Mouse (Mus musculus) right cerebral cortex, adult 2 months (tissue): ENCODE measurements around the gene Ttc23.

Experiments used
- DNase-seq, 2 experiments: peaks; one replicate each; pipeline ENCODE4 v3.0.0; 2021 to 2022; ENCODE audit warnings: low spot score in 2 of 2

The Ttc23 gene

GRCm38 (mm10) chr7:67695906-67696305 lies 48.7 kb downstream of the Ttc23 start:
- DNase-seq: no peak

GRCm38 (mm10) chr7:67697892-67698630 lies 50.9 kb downstream of the Ttc23 start:
- no peak for DNase-seq

- DNase-seq: no peak
Measured at GRCm38 (mm10) chr7:67699301-67699700, 52.1 kb downstream of the Ttc23 start.

- DNase-seq: no peak
Measured at GRCm38 (mm10) chr7:67700846-67701245, 53.6 kb downstream of the Ttc23 start.

GRCm38 (mm10) chr7:67701252-67701914 lies 54.2 kb downstream of the Ttc23 start:
- DNase-seq: no peak

- no peak for DNase-seq
Measured at GRCm38 (mm10) chr7:67708160-67708559, 61.0 kb downstream of the Ttc23 start.

- DNase-seq: no peak
Measured at GRCm38 (mm10) chr7:67710216-67710615, 63.0 kb downstream of the Ttc23 start.

GRCm38 (mm10) chr7:67713820-67714510 lies 66.8 kb downstream of the Ttc23 start:
- peak; percentile 14 to 38 for DNase-seq

GRCm38 (mm10) chr7:67715176-67715575 lies 68.0 kb downstream of the Ttc23 start:
- DNase-seq: no peak

- DNase-seq: no peak
Measured at GRCm38 (mm10) chr7:67716213-67716878, 69.1 kb downstream of the Ttc23 start.

- peak; percentile 38 to 47 for DNase-seq
Measured at GRCm38 (mm10) chr7:67716925-67717324, 69.7 kb downstream of the Ttc23 start.

GRCm38 (mm10) chr7:67717520-67717919 lies 70.3 kb downstream of the Ttc23 start:
- DNase-seq: no peak

GRCm38 (mm10) chr7:67718804-67719203 lies 71.6 kb downstream of the Ttc23 start:
- DNase-seq: no peak

GRCm38 (mm10) chr7:67722163-67722562 lies 75.0 kb downstream of the Ttc23 start:
- no peak for DNase-seq

GRCm38 (mm10) chr7:67724536-67724935 lies 77.3 kb downstream of the Ttc23 start:
- DNase-seq: no peak

GRCm38 (mm10) chr7:67725016-67725415 lies 77.8 kb downstream of the Ttc23 start:
- DNase-seq: no peak

GRCm38 (mm10) chr7:67728203-67728602 lies 81.0 kb downstream of the Ttc23 start:
- no peak for DNase-seq

GRCm38 (mm10) chr7:67728809-67729208 lies 81.6 kb downstream of the Ttc23 start:
- DNase-seq: no peak

- DNase-seq: no peak
Measured at GRCm38 (mm10) chr7:67730431-67731110, 83.4 kb downstream of the Ttc23 start.

GRCm38 (mm10) chr7:67732276-67732675 lies 85.1 kb downstream of the Ttc23 start:
- DNase-seq: no peak

- DNase-seq: no peak
Measured at GRCm38 (mm10) chr7:67740382-67740781, 93.2 kb downstream of the Ttc23 start.

GRCm38 (mm10) chr7:67740796-67741195 lies 93.6 kb downstream of the Ttc23 start:
- DNase-seq: no peak
